Mouse (Mus musculus) megakaryocyte, embryonic 14.5 days (primary cell): ENCODE results near the gene Qpct.

Source experiments
- FLI1 ChIP-seq: IDR thresholded peaks from 2 replicates; pipeline ENCODE4 v1.6.1; 2012; ENCODE audit warnings: low read length, inconsistent platforms, mixed read lengths
- GATA1 ChIP-seq: IDR thresholded peaks from 3 replicates; pipeline ENCODE4 v1.6.1; 2012; ENCODE audit warnings: mixed read lengths, low read length, inconsistent platforms, borderline replicate concordance

GRCm38 (mm10) chr17:79071951-79072350 lies 20.2 kb downstream of the Qpct start:
- TF ChIP-seq GATA1 (no peak), FLI1 (no peak)
